Mouse (Mus musculus) c-Kit-negative CD71-positive TER-119-positive erythroid progenitor cells, embryonic 14.5 days (primary cell): ENCODE results near the gene Uts2b.

Experiments
- DNase-seq: peaks from one replicate; pipeline ENCODE4 v3.0.0-alpha.2; 2013; ENCODE audit warnings: low read depth, low spot score

The Uts2b gene

DNA sequence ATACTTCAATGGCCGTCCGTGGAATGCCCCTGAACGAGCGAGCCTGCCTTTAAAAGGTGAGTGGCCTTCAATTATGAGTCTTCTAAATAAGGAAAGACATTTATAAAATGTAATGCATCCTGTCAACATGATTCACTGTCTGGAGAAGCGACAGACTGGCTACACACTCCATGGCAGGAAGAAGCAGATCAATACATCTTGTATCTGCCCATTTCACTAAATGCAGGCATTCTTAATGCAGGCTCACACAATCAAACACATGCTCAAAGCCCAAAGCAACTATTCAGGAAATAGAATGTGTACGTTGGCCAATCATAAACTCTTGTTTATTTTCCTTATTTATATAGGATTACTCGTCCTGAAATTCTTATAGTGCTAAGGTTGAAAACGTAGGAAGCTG, at the start of gene Uts2b:
Gene Uts2b (minus strand): TSS at position 49 of the 400 bp plus-strand sequence.
- no peak for DNase-seq

DNA sequence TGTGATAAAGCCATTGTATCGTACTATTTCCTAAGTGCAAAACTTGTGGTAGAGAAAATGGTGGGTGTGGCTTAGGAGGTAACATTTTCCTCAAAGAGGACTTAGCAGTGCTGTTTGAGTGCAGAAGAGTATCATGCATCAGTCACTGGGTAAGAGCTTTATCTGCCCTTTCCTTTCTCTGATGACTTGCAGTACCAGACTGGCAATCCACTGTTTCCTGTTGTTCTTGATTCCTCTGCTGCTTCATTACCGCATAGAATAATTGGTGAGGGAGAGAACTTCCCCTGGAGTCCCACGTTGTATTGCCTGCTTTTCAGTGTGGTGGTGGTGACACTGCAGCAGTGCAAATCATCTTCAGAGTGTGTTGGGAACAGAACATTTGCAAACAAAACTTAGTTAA, 47.6 kb upstream of the Uts2b start:
- DNase-seq = no peak

DNA sequence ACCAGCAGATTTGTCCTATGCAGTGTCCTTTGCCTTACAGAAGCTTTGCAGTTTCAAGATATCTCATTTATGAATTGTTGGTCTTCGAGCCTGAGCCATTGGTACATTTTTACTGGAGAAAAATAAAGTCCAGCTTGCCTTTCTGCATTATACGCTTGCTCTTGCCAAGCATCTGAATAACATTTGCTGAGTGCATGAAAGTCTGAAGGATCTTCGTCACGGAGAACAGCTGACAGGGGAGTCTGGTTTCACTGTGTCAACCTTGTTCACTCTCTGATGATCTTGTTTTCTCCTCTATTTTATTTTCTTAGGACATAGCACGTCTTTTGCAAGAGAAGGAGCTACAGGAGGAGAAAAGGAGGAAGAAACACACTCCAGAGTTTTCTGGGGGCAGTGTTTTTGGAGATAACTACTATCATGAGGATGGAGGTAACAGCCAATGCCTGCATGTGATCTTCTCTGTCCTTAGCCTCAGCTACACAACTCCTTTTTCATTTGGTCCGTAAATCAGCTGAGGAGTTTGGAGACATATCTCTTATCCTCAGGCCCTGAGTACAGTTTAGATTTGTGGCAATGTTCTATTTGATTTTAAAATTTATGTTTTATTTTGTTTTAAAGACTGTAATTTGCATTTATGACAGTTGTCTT, 47.0 kb upstream of the Uts2b start:
- no peak for DNase-seq

GRCm38 (mm10) chr16:27404107-27404506, 34.1 kb upstream of the Uts2b start:
- no peak for DNase-seq

DNA sequence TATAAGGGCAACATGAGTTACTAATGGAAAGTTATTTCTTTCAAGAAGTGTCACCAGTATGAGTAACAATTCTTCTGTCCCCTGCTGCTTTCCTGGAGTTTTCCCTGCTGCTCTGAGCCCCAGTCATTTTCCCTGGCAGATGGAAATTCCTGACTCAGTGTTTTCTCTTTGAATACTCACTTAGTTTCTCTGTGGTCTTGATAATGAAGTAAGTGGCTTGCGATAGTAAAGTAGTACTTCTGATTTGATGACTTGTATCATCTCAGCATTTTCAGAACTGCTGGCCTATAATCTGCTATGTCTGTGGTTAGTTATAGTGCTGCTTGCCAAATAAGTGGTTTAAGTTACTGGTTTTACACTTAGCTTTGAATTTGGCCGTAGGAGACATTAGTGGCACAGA, 31.5 kb upstream of the Uts2b start:
- no peak for DNase-seq

DNA sequence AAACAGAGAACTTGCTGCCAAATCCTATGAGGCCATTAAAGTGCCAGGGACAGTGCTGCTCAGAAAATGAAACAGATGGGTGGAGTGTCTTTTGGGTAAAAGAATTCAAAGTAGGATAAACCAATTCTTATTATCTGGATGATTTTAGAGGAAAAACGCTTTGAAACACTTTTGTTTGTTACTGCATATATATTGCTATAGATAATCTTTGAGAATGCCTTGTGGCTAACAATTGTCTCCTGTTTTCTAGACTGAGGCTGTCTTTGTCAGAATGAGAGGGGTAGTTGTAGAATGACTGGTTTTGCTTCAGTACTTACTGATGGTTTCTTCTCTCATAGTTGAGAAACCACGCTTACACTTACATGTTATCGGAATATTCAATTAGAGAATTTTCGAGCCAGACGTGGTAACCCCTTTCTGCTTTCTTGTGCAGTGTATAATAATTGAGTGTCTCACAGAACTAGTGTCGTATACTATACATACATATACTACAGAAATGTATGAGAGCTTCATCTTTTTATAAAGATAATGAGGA, 29.7 kb upstream of the Uts2b start:
- no peak for DNase-seq

GRCm38 (mm10) chr16:27399026-27399718, 29.1 kb upstream of the Uts2b start:
- no peak for DNase-seq

GRCm38 (mm10) chr16:27396951-27397350, 26.9 kb upstream of the Uts2b start:
- no peak for DNase-seq

- DNase-seq = no peak
Observed at GRCm38 (mm10) chr16:27395251-27396037, 25.4 kb upstream of the Uts2b start.

- DNase-seq = no peak
Observed at GRCm38 (mm10) chr16:27391845-27392244, 21.8 kb upstream of the Uts2b start.

DNA sequence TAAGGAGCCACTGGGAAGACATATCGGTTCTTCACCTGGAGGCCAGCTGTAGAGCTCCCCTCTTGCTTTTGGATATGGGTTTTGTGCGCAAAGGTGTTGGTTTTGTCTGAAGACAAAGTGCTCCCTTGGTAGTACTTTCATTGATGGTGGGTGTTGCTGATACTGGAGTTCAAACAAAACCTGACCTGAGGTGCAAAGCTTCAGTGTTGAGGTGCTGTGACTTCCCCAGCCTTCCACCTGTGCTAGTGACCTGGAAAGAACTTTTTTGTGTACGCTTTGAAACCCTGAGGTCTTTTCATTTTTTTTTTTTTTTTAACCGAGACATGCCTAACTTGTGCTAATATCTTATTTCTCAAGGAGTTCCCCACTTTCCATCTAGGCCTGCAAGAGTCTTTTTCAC, 20.3 kb upstream of the Uts2b start:
- DNase-seq = no peak

DNA sequence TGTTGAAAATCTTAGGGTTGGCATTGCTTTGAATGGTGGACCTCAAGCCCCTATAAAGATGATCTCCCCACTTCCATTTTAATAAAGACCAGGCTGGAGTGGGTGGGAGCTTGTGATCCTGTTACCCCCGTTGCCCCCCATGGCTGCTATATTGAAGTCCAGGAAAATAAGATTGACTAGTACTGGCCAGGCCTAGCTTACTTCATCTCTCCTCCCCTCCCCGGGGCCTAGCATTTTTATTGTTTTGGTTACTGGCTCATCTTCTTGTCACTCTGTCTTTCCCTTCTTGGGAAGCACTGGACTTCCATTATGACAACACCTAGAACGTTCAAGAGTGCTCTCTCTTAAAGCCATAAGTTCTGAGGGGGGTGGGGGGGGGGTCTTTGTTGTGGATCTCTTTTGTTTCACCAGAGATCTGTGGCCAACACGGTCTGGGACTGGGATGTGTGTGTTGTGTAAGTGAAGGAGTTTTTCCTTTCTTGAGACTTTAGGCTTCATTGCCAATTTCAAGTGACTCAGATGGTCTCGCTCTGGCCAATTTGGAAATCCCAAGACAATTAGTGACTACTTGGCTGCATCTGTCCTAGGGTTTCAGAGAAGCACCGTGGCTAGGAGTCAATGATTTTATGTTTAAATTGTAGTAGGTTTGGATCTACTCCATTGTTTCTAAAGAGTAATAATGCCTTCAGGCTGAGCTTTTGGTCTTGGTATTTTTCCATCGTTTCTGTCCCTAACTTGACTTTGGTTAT, 19.7 kb upstream of the Uts2b start:
- no peak for DNase-seq

DNA sequence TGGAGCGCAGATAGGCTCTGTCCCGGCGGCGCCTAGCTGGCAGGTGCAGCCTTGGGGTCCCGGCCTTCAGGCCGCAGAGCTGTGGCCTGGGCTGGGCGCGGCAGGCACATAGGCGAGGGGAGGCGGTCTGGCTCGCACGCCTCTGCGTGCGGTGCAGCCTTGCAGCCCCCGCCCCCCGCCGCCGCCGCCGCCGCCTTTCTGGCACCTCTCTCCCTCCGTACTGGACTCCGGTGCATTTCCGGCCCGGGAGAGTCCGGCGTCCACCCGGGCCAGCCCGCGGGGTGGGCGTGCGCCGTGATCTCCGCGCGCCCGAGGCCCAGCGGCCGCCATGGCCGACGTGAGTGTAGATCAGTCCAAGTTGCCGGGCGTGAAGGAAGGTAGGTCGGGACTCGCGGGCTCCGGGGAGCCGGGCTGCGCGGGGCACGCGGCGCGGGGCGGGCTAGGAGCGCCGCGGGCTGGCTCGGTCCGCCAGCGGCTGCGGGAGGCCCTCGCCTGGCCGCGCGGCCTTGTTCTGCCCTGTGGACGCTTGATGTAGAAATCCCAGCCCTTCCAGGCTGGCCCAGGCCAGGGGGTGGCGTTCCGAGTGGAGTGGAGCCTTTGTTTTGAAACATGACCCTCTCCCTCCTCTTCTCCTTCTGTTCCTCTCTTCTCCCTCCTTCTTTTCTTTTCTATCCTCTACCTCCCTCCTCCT, 18.9 kb upstream of the Uts2b start, which contains the start of gene Ccdc50:
Gene Ccdc50 (plus strand): TSS at position 109 of the 691 bp plus-strand sequence.
- peak; percentile 32 for DNase-seq

- no peak for DNase-seq
Observed at GRCm38 (mm10) chr16:27387634-27388611, 17.9 kb upstream of the Uts2b start.

GRCm38 (mm10) chr16:27386850-27387407, 16.9 kb upstream of the Uts2b start:
- DNase-seq = no peak

GRCm38 (mm10) chr16:27385649-27386048, 15.6 kb upstream of the Uts2b start:
- DNase-seq = no peak

DNA sequence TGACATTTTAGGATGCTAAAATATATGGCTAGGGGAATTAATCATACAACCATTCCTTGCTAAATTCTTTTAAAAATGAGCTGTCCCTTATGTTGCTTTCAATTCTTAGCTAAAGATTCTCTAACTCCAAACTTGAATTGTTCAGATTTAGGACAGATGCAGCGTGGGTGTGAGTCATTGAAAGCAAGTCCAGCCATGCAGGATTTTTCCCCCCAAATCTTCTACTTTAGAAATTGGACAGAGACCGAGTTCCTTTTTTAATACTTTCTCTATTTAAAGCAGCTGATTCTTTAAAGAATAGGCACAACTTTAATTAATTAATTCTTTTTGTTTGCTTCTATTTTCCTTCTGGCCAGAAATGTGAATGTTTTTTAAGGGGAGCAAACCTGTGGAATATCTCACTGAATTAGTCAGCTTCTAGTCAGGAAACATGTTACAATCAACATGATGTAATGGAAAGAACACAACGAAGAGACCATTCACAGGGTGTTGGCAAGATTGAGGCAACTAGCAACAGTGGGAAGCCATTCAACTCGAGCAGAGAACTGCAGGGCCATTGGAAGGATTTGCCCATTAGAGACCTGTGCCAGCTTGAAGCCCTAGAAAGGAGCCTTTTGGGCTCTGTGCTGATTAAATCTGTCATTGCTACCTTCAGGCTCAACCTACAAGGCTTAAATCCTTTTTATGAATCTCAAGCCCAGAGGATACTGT, 15.0 kb upstream of the Uts2b start:
- no peak for DNase-seq

DNA sequence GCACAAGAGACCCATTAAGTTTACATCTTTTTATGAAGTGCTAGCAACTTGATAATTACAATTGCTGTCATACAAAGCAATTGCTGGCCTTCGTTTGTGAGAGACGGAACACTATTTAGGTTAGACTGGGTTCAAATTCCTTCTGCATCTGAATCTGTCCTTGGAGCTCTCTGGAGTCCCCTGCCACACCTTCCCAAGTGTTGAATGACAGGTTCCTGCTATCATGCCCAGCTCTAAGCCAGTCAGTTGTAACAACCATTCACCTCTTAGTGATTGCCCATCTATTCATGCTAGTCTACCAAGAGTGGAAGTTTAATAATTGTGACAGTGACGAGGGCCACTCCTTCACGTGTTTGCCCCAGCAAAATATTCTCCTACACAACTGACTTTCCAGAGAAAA, 12.2 kb upstream of the Uts2b start:
- no peak for DNase-seq

GRCm38 (mm10) chr16:27376556-27376955, 6.5 kb upstream of the Uts2b start:
- no peak for DNase-seq
